Mouse (Mus musculus): ENCODE data around the gene Clstn2. TPM values are rescaled to one million over a fixed set of nuclear protein-coding genes. Genes with fewer than 3 reads are reported as not detected.

Clstn2 gene
- total RNA-seq, 2 experiments from 2014 or later, result 142 to 154 TPM

DNA sequence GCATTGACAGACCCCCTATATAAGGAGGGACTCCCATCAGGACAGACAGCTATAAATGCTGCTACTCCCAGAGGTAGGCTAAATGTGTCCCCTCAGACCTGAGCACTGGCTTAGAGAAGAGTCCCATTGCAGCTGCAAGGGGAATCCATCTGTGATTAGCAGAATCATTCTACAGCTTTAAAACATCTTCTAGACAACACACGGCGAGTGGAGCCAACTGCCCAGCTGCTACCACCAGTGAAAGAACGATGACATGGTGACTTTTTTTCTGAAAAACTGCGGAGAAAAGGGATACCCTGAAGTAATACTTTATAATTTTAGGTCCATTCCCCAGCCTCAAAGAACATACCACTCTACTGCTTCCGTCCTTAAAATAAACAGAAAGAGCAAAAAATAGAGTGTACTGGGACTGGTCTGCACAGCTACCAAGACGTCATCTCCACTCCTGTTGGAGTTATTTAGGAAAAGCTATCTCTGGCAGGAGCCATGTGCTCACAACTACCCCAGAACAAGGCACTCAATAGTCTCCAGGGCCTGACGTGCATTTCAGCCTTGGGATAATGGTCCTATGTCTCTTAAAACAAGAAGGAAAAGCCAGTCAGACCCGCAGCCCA lies 79.1 kb downstream of the Clstn2 start:
- peak in 1 of 2 experiments; percentile 6 for DNase-seq (ENCODE audit: low spot score in 2 of 2)

DNA sequence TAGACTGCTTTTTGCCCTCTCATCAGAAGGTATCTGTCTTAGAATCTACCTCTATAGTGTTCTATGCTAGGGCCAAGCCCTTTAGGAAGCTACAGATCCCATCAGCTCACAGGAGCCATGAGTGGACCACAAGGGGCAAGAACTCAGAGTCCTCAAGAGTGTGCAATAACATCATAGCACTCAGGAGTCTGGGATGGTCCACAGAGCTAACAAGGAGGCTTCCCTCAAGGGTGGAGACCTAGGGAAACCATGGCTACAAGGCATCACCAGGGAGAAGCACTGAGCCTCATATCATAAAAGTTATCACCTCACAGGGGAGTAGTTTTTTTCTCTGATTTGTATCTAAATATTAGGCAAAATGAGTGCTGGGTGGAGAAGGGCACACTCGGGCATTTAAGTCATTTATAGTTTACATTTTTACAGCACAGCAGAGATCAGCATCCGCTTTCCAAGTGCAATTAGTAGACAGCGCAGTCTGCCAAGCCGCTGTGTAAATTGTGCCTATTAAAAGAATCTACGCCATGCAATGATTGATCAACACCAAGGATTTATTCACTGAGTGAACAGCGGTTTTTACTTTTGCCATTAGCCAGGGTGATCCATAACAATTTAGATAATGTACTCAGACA lies 82.5 kb downstream of the Clstn2 start:
- DNase-seq (ENCODE audit: low spot score in 2 of 2), result no peak

DNA sequence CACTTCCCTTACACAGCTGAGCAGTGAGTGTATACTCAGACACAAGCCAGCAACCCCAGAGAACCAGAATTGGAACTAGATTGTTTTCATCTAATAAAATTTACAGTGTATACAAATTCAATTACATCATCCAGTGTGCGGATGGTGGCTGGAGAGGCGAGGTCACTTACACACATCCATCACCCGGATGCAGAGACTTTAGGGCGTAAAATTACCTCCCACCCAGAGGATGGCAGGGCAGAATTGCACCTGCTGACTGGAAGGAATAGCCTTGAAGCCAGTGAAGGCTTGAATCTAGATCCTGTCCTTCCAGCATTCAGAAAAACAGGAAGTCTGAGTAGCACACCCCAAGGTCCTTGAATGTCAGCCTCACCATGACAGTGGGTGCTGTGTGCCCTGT lies 113.7 kb downstream of the Clstn2 start:
- no peak for DNase-seq (ENCODE audit: low spot score in 2 of 2)

DNA sequence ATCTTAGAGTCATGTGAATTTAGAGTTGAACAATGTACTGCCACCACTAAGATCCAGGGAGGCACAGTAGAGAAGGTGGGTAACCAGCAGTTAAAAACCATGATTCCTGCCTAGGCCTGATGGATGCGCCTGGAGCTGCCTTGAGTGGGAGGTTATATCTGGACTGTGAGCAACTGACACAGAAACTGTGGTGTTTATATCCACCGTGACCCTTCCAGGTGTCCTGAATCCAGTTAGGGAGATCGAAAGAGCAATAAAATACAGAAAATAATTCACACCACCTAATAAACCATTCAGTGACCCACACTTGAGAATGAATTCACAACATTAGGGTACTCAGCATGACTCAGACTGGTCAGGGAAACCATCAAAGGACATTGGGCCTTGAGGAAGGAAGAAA lies 141.6 kb downstream of the Clstn2 start:
- DNase-seq (ENCODE audit: low spot score in 2 of 2), result no peak

DNA sequence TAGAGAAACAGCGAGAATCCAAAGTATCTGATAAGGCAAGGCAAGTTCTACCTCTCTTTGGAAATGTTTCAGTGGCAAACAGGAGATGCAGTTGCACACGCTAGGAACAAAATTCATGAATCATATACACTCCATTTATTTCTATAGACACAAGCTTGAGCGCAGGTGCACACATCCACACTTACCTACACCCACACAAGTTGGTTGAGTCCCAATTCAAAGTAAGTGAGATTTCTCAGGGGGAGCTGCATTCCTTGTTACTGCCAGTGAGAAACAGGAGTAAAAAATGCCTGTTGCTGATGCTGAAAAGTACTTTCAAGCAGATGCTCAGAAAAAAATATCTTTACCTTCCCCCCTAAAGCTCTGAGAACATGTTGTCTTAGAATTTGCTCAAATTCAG lies 149.6 kb downstream of the Clstn2 start:
- no peak for DNase-seq (ENCODE audit: low spot score in 2 of 2)

DNA sequence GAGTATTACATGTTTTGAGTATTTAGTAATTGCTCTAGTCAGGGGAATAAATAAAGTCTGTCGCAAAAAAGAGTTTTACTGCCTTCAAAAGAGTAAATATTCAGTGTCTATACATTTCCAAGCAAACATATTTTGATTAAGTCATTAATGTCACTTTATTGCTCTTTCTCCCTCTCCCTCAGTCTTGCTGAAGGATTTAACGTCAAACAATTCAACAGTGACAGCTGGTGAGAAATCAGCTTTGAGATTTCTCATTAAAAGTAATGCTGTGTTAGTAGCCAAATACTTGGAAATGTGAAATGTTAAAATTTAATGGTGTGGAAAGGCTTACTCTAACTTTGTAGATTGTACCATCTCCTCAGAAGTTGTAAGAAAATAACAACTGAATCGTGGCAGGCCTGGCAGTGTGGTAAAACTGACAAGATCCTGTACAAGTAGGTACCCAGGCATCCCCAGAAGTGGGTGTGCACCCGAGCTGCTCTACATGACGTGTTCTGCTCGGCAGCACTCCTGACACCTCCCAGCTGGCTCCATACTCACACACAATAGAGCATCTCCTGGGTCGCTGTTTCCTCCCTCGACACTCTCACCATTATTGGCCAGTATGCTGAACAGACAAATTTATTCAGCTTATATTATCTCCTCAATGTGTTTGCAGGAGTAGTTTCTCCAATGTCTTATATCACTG lies 165.8 kb downstream of the Clstn2 start:
- DNase-seq (ENCODE audit: low spot score in 2 of 2), result peak in 1 of 2 experiments; percentile 17

DNA sequence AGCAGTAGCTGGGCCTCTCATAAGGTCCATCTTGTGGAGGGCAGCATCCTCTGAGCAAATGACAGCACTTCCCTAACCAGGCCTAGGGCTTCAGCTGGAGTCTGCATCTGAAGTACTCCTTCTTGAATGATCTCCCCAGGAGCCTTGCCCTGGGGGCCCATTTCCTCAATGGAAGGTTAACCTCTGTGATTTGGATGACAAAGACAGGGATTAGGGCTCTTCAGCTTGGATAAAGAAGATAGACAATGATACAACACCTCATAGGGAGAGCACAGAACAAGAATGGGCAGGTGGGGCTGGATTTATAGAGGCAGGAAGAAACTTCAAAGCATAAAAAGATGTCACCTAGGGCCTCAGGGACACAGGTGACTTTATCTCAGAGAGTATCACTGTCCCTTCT lies 180.1 kb downstream of the Clstn2 start:
- no peak for DNase-seq (ENCODE audit: low spot score in 2 of 2)

DNA sequence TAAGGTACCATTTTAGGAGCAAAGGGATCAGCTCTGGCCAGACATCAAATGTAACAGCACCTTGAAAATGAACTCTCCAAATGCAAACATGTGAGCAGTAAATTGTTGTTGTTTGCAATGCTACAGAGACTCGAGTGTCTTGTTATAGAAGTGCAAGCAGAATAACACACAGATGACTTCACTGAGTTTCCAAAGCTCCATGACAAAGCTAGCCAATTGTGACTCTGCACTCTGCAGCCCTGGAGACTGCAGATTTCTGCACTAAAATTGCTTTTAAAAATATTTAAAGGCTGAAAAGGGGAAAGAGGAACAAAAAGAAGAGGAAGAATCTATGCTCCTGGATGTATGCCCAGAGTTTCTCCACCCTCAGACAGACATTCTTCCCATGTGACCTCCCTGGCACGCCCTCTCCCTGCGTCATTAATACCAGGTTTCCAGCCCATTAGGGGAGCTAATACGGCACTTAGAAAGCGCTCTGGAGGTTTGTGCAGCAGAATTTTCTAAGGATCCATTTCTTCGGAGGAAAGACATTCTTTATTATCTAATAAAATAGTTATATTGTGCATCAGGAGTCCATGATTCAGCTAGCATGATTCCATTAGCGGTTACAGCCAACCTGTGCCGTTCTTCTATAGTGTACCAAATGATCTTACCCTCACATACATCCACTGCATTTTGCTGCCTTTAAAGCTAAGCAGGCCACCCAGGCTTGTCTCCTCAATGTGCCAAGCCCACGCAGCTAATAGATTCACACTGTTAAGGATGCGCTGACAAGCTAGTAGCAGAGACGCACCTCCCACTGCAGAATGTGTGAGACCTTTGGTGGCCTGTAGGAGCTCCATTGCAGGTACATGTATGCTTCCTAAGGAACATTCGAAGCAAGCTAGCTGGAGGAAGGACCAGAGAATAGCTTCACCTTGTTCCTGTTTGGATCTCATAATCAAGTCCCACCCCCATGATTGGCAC lies 184.8 kb downstream of the Clstn2 start:
- DNase-seq (ENCODE audit: low spot score in 2 of 2), result peak; percentile 14 to 28

DNA sequence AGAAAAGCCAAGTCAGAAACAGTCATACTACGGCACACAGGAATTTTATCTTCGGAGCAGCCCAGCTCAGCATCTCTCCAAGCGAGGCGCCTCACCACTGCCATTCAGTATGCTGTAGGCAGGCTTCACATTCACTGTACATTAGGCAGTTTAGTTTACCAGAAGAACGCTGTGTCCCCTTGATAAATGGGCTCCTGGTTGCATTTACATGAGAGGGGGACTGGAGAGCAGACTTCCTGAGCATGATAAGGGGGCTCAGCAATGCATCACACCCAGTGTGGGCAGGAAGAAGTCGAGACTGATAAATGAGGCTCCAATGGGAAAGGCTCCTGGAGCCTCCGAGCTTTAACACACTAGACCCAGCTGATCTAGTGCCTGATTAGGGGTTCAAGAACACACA lies 190.9 kb downstream of the Clstn2 start:
- no peak for DNase-seq (ENCODE audit: low spot score in 2 of 2)

DNA sequence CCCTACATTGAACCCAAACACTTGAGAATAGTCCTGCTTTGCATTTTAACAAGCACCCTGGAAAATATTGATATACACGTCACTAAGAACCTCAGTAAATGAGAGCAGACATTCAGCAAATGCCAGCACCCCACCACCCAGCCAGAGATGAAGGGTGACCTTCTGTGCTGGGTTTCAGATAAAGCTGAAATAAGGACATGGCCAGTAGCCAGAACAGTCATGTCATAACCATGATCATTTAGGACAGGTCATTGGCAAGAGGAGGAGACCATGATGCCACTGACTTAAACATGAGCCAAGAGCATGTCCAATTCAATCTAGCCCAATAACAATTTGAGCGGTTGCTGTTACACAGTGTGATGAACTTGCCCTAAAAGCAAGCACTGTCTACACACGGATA lies 201.8 kb downstream of the Clstn2 start:
- DNase-seq (ENCODE audit: low spot score in 2 of 2), result no peak

DNA sequence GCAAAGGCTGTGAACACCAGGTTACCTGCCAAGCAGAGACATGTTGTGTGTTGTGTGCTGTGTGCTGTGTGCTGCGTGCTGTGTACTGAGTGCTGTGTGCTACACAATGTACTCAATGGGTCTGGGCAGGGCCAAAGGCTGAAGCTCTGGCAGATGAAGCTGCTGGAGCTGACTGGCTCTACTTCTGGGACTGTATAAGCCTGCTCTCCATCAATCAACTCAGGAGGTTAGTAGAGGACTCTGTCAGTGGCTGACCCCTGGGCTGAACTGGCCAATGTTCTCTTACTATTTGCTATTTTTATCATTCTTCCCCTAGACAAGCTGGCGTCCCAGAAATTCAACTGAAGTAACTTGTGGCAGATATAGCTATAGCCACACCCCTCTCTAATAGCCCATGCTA lies 203.1 kb downstream of the Clstn2 start:
- DNase-seq (ENCODE audit: low spot score in 2 of 2), result no peak

DNA sequence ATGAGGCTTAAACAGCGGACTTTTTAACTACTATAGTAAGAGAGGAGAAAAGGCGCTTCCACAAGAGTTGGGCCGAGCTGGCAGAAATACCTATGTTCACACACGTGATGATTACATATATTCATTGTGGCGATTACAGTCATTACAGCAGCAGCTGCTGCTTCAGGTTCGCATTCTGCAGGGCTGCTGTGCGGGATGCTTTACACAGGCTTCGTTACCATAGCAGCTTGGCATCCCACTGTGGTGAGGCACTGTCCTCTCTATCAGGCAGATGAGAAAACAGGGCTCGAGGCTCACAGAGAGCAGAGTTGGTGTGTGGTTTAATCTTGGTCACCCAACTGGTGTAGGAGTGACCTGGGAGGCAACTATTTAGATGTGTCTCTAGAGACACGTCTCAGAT lies 205.3 kb downstream of the Clstn2 start:
- no peak for DNase-seq (ENCODE audit: low spot score in 2 of 2)

DNA sequence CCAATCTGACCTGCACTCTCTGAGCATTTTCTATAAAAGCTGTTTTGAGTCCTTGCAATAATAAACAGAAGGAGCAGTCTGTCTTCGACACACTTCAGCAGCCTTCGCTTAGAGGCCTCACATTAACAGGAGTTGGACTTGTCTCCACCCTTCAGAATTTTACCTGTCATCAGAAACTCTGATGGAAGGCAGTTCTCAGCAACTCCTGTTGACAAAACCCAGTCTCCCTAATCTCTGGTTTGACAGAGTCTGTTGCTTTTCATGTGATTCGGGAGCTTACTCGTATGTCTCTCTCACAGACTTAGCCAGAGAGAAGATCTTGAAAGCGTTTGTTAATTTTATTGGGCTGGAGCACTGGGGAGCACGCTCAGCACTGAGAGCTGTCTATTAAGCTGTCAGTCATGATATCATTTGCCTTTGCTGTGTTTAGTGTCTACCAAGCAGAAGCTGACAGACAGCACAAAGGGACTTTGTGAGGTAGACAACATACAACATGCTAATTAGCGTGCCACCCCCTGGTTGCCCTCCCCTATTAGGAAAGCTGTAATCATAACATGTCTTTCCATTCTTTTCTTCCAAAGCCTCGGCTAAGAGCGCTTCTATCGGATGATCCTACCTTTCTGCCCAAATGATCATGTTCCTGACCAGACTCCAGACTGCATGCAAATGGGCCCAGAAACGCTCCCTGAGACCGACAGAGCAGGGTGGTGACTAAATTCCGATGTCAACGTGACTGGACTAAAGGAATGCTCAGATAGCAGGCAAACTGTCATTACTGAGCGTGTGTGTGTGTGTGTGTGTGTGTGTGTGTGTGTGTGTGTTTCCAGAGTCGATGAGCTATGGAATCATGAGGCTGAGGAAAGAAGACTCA lies 206.7 kb downstream of the Clstn2 start:
- DNase-seq (ENCODE audit: low spot score in 2 of 2), result no peak

DNA sequence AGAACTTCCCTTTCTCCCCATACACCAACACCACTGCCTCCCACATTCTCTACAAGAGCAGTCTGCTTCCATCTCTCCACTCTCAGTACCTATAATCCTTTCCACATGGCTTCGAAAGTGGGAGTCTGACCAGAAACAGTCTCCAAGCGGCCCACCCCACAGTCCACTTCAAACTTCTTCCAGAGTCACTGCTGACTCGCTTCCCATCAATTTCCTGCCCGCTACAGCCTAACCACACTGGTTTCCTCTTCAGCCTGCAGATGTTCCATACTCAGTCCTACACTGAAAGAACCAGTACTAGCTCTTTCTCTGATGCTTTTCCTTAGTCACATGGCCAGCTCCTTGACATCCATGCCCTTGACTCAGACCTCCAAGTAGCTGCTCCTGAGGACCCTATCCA lies 215.9 kb downstream of the Clstn2 start:
- DNase-seq (ENCODE audit: low spot score in 2 of 2), result no peak

DNA sequence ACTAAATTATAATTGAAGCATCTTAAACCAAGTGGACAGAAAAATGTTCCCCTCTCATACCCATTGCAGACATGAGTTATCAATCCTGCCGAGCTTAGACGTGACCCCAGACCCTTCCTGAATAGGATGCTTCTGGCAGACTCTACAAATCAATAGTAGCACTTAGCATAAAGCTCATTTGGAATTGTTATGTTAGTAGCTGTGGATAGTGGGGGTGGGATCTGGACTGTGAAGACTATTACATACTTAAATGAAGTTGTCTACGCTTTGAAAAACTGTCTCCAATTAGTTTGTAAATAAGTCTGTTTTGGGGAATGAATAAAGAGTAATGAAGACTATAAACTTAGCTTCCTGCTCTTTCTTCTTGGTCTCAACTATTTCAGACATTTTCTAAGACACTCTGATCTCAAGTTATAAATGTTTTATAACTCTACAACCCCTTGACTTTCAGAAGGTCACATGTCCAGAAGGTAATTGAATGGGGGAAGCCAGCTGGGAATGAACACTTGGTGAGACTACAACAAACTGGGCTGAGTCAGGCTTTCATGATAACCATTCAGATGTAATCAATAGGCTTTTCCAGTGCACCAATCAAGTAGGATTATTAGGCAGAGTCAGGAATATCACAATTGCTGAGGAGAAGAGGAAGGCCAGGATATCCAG lies 216.7 kb downstream of the Clstn2 start:
- no peak for DNase-seq (ENCODE audit: low spot score in 2 of 2)

DNA sequence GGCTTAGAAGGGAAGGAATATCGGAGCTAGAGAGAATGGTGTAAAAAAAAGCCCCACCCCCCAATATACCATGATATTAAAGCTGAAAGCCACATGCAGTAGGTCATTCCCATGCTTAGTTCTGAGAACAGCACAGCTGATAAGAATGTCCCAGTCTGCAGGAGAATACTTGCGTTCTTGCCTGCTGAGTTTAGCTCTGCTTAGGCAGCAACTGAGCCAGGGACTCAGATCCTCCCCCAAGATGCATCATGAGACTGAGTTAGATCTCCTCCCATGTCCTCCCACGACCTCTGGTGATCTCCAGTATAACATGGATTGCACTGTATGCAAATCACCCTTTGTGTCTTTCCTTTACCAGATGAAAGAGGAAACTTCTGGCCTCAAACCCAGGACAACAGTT lies 219.8 kb downstream of the Clstn2 start:
- DNase-seq (ENCODE audit: low spot score in 2 of 2), result no peak

DNA sequence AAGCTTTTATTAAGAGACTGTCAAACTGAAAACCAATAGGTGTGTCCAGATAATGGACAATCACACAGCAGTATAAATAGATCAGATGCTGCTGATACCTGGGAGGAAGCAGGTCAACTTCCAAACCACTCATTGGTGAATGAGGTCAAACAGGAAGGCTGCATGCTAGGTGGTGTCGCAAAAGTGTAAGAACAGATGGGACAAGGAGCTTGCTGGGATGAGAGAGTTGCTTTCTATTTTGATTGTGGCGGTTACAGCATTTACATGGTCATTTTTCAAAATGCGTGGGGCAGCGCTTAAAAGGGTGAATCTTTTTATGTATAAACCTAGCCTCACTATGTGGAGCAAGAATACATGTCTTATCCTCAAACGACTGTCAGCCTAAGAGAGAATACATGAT lies 225.9 kb downstream of the Clstn2 start:
- DNase-seq (ENCODE audit: low spot score in 2 of 2), result no peak

DNA sequence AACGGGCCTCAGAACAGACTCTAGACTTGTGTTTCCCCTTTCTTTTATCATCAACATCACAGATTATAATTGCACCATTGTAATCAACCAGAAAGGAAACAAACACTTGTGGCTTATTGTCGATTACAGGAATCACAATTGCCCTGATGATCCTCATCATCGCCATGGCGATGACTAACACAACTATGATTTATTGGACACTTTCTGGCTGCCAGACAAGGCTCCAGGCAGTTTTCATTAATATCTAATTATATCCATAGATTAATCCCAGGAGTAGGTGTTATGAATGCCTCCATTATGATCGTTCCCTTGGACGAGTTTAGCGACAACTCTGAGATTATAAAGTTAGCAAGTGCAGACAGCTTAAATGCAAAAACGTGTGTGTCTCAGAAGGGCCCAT lies 239.3 kb downstream of the Clstn2 start:
- DNase-seq (ENCODE audit: low spot score in 2 of 2), result no peak

DNA sequence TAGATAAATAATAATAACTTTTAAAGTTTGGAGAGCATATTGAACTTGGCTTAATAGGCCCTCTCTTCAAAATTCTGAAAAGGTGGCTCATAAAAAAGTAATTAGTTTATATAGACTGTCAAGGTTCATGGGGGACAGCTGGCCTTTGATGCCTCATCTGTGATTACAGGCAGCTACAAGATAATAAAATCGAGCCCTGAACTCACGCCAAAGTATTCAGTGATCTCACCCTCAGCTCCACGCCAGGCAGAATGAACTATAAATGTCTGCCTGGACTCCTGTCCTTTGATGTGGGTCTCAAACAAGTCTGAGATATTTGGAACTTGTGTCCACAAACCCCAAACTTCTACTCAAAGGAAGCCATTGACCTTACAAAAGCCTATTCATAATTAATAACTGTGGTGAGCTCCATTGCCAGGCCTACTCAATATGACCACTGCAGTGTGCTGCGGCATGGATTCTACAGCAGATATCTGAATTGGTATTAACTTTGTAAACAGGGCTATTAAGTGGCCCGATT lies 244.8 kb downstream of the Clstn2 start:
- DNase-seq (ENCODE audit: low spot score in 2 of 2), result no peak

Data from layer of hippocampus, postnatal 10 days (tissue).